Mouse (Mus musculus) central nervous system, embryonic 18 days (tissue): ENCODE measurements around the gene Lyrm9. TPM values are rescaled to one million over a fixed set of nuclear protein-coding genes. Genes with fewer than 3 reads are reported as not detected.

Experiments used
- polyA plus RNA-seq: library from polyadenylated mRNA; depleted of rRNA; stranded (reverse); fragments of >200 nt; gene quantifications from 2 replicates; pipeline ENCODE4 v1.2.3, GENCODE M21; 2012; rRNA removed

Gene Lyrm9
- polyA plus RNA-seq: 20.1 and 22.2 TPM in 2 replicates

GRCm38 (mm10) chr11:78826442-78827013, at the start of gene Lyrm9:
Gene Lyrm9, plus strand, starts transcription at chr11:78826584.

Other genes with a start within 250 kb of the Lyrm9 start
- gene Nlk, start 129.2 kb upstream of the Lyrm9 start, polyA plus RNA-seq: 37.1 and 39.2 TPM in 2 replicates
- 36.0 and 36.8 TPM in 2 replicates for gene Ccnq, start 74.9 kb upstream of the Lyrm9 start, polyA plus RNA-seq
- 0.79 and 0.96 TPM in 2 replicates for gene Nos2, start 94.2 kb downstream of the Lyrm9 start, polyA plus RNA-seq
- 15.9 and 17.5 TPM in 2 replicates for gene Lgals9, start 158.4 kb downstream of the Lyrm9 start, polyA plus RNA-seq